Mouse (Mus musculus): ENCODE measurements around the gene Txndc11. TPM values are rescaled to one million over a fixed set of nuclear protein-coding genes. Genes with fewer than 3 reads are reported as not detected.

Txndc11 gene
- polyA plus RNA-seq, 1 experiment: 13.8 TPM

DNA sequence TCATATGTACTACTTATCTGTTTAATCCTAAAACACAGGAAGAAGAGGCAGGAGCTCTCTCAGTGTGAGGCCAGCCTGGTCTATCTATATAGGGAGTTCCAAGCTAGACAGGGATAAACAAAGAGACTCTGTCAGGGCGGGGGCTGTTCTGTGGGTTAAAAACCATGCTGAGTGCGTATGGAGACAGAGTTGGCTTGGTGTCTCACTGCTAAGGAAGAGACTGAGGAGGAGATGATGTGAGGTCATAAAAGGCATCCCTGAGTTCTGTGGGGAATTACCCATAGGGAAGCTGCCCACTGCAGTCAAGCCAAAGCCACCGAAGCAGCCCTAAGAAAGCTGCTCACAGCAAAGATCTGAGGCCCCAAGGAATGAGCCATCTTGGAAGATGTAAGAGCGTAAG is 73.8 kb downstream of the Txndc11 start, which contains the start of gene Snn:
Gene Snn (plus strand): TSS at position 301 of the 400 bp plus-strand sequence.
- no peak within 1 kb of the TSS for H3ac ChIP-seq (ENCODE audit: control insufficient read depth, insufficient read length, low read depth)
- TF ChIP-seq USF1 (IDR thresholded peaks at IDR 0.05; ENCODE audit: low read depth): no peak
- H3K79me2 ChIP-seq (ENCODE audit: control insufficient read depth, insufficient read depth): no peaks in the 10 kb centered on the region
- no peaks in the 10 kb centered on the region for H3K36me3 ChIP-seq (ENCODE audit: control insufficient read depth, insufficient read depth)
- no peaks in the 10 kb centered on the region for H3K27me3 ChIP-seq (ENCODE audit: control insufficient read depth, insufficient read depth, insufficient read length)
- no peaks in the 10 kb centered on the region for H3K79me3 ChIP-seq (ENCODE audit: low read depth)
- H3K4me3 ChIP-seq (ENCODE audit: insufficient read depth, poor library complexity, severe bottlenecking): no peak within 1 kb of the TSS

GRCm38 (mm10) chr16:11055916-11056315 is 78.5 kb downstream of the Txndc11 start:
- no peaks in the 10 kb centered on the region for H3K36me3 ChIP-seq (ENCODE audit: control insufficient read depth, insufficient read depth)
- no peaks in the 10 kb centered on the region for H3K27me3 ChIP-seq (ENCODE audit: control insufficient read depth, insufficient read depth, insufficient read length)
- H3K79me3 ChIP-seq (ENCODE audit: low read depth): no peaks in the 10 kb centered on the region
- no peaks in the 10 kb centered on the region for H3K79me2 ChIP-seq (ENCODE audit: control insufficient read depth, insufficient read depth)
- H3K4me3 ChIP-seq (ENCODE audit: insufficient read depth, poor library complexity, severe bottlenecking): no peak overlapping the region
- TF ChIP-seq MYOG (IDR thresholded peaks at IDR 0.05; ENCODE audit: control insufficient read depth, extremely low read depth, insufficient read length) (no peak), MAX (IDR thresholded peaks at IDR 0.05) (no peak), CTCF (IDR thresholded peaks at IDR 0.05; ENCODE audit: control insufficient read depth, insufficient read depth, insufficient read length) (no peak), FOSL1 (IDR thresholded peaks at IDR 0.05; ENCODE audit: insufficient read depth, low read length, poor library complexity, severe bottlenecking) (no peak), MYOD1 (IDR thresholded peaks at IDR 0.05; ENCODE audit: control insufficient read depth, insufficient read length, low read depth) (no peak), USF1 (IDR thresholded peaks at IDR 0.05; ENCODE audit: low read depth) (no peak), CEBPB (IDR thresholded peaks at IDR 0.05; ENCODE audit: low read depth) (no peak)
- no peak overlapping the region for H3ac ChIP-seq (ENCODE audit: control insufficient read depth, insufficient read length, low read depth)

GRCm38 (mm10) chr16:11054871-11055270 is 79.6 kb downstream of the Txndc11 start:
- H3K79me3 ChIP-seq (ENCODE audit: low read depth): no peaks in the 10 kb centered on the region
- TF ChIP-seq MYOG (IDR thresholded peaks at IDR 0.05; ENCODE audit: control insufficient read depth, extremely low read depth, insufficient read length): no peak
- no peak for TF ChIP-seq FOSL1 (IDR thresholded peaks at IDR 0.05; ENCODE audit: insufficient read depth, low read length, poor library complexity, severe bottlenecking)
- TF ChIP-seq CTCF (IDR thresholded peaks at IDR 0.05; ENCODE audit: control insufficient read depth, insufficient read depth, insufficient read length): no peak
- TF ChIP-seq MYOD1 (IDR thresholded peaks at IDR 0.05; ENCODE audit: control insufficient read depth, insufficient read length, low read depth): no peak
- no peak for TF ChIP-seq CEBPB (IDR thresholded peaks at IDR 0.05; ENCODE audit: low read depth)
- TF ChIP-seq USF1 (IDR thresholded peaks at IDR 0.05; ENCODE audit: low read depth): no peak
- TF ChIP-seq MAX (IDR thresholded peaks at IDR 0.05): no peak
- no peaks in the 10 kb centered on the region for H3K36me3 ChIP-seq (ENCODE audit: control insufficient read depth, insufficient read depth)
- H3K27me3 ChIP-seq (ENCODE audit: control insufficient read depth, insufficient read depth, insufficient read length): no peaks in the 10 kb centered on the region
- H3K79me2 ChIP-seq (ENCODE audit: control insufficient read depth, insufficient read depth): no peaks in the 10 kb centered on the region
- no peak overlapping the region for H3ac ChIP-seq (ENCODE audit: control insufficient read depth, insufficient read length, low read depth)
- no peak overlapping the region for H3K4me3 ChIP-seq (ENCODE audit: insufficient read depth, poor library complexity, severe bottlenecking)

DNA sequence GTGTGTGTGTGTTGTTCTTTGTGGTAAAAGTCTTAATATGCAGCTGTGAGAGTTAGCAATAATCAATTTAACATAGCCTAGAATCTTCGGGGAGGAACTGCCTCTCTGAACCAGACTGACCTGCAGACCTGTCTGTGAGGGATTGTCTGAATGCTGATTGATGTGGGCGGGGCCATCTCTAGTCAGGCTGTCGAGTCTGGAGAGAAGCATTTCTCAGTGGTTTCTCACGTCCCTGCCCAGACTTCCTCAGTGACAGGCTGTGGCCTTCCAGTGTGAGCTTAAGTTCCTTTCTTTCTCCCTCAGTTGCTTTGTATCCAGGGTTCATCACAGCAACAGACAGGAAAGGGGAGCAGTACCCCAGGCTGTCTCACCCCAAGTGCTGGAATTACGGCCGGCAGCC is 80.0 kb downstream of the Txndc11 start:
- no peaks in the 10 kb centered on the region for H3K79me2 ChIP-seq (ENCODE audit: control insufficient read depth, insufficient read depth)
- TF ChIP-seq MYOG (IDR thresholded peaks at IDR 0.05; ENCODE audit: control insufficient read depth, extremely low read depth, insufficient read length): no peak
- TF ChIP-seq CTCF (IDR thresholded peaks at IDR 0.05; ENCODE audit: control insufficient read depth, insufficient read depth, insufficient read length): no peak
- TF ChIP-seq CEBPB (IDR thresholded peaks at IDR 0.05; ENCODE audit: low read depth): no peak
- no peak for TF ChIP-seq MYOD1 (IDR thresholded peaks at IDR 0.05; ENCODE audit: control insufficient read depth, insufficient read length, low read depth)
- TF ChIP-seq MAX (IDR thresholded peaks at IDR 0.05): no peak
- TF ChIP-seq FOSL1 (IDR thresholded peaks at IDR 0.05; ENCODE audit: insufficient read depth, low read length, poor library complexity, severe bottlenecking): no peak
- TF ChIP-seq USF1 (IDR thresholded peaks at IDR 0.05; ENCODE audit: low read depth): no peak
- H3K27me3 ChIP-seq (ENCODE audit: control insufficient read depth, insufficient read depth, insufficient read length): no peaks in the 10 kb centered on the region
- no peaks in the 10 kb centered on the region for H3K36me3 ChIP-seq (ENCODE audit: control insufficient read depth, insufficient read depth)
- H3ac ChIP-seq (ENCODE audit: control insufficient read depth, insufficient read length, low read depth): no peak overlapping the region
- H3K79me3 ChIP-seq (ENCODE audit: low read depth): no peaks in the 10 kb centered on the region
- H3K4me3 ChIP-seq (ENCODE audit: insufficient read depth, poor library complexity, severe bottlenecking): no peak overlapping the region

GRCm38 (mm10) chr16:11051134-11051533 is 83.3 kb downstream of the Txndc11 start:
- Histone ChIP-seq H3K4me3 (ENCODE audit: insufficient read depth, poor library complexity, severe bottlenecking) (no peak overlapping the region), H3ac (ENCODE audit: control insufficient read depth, insufficient read length, low read depth) (no peak overlapping the region), H3K27me3 (ENCODE audit: control insufficient read depth, insufficient read depth, insufficient read length) (no peaks in the 10 kb centered on the region), H3K79me2 (ENCODE audit: control insufficient read depth, insufficient read depth) (no peaks in the 10 kb centered on the region), H3K36me3 (ENCODE audit: control insufficient read depth, insufficient read depth) (no peaks in the 10 kb centered on the region), H3K79me3 (ENCODE audit: low read depth) (no peaks in the 10 kb centered on the region)
- TF ChIP-seq USF1 (IDR thresholded peaks at IDR 0.05; ENCODE audit: low read depth) (no peak), CEBPB (IDR thresholded peaks at IDR 0.05; ENCODE audit: low read depth) (no peak), MAX (IDR thresholded peaks at IDR 0.05) (no peak), FOSL1 (IDR thresholded peaks at IDR 0.05; ENCODE audit: insufficient read depth, low read length, poor library complexity, severe bottlenecking) (no peak), CTCF (IDR thresholded peaks at IDR 0.05; ENCODE audit: control insufficient read depth, insufficient read depth, insufficient read length) (no peak), MYOG (IDR thresholded peaks at IDR 0.05; ENCODE audit: control insufficient read depth, extremely low read depth, insufficient read length) (no peak), MYOD1 (IDR thresholded peaks at IDR 0.05; ENCODE audit: control insufficient read depth, insufficient read length, low read depth) (no peak)

DNA sequence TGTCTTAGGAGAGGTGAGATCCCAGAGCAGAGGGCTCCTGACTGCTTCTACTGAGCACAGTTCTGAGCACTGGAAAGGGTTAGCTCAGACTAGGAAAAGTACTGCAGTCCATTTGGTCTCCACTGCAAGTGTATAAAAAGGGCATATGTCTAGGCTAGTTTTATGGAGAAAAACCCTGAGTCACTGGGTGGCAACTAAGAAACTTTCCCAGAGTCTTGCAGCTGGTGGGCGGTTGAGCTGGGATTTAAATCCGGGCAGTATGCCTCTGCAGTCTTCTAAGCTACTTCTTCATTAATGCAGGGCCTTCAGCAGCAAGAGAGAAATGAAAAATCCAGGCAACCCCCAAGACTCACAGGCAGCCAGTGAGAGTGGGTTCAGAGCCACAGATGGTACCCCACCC is 84.2 kb downstream of the Txndc11 start:
- no peaks in the 10 kb centered on the region for H3K27me3 ChIP-seq (ENCODE audit: control insufficient read depth, insufficient read depth, insufficient read length)
- TF ChIP-seq MYOD1 (IDR thresholded peaks at IDR 0.05; ENCODE audit: control insufficient read depth, insufficient read length, low read depth) (no peak), USF1 (IDR thresholded peaks at IDR 0.05; ENCODE audit: low read depth) (no peak), MYOG (IDR thresholded peaks at IDR 0.05; ENCODE audit: control insufficient read depth, extremely low read depth, insufficient read length) (no peak), MAX (IDR thresholded peaks at IDR 0.05) (no peak), CEBPB (IDR thresholded peaks at IDR 0.05; ENCODE audit: low read depth) (no peak), CTCF (IDR thresholded peaks at IDR 0.05; ENCODE audit: control insufficient read depth, insufficient read depth, insufficient read length) (no peak), FOSL1 (IDR thresholded peaks at IDR 0.05; ENCODE audit: insufficient read depth, low read length, poor library complexity, severe bottlenecking) (no peak)

More for the DNA sequence above, 84.2 kb downstream of the Txndc11 start:
- Histone ChIP-seq H3ac (ENCODE audit: control insufficient read depth, insufficient read length, low read depth) (no peak overlapping the region), H3K4me3 (ENCODE audit: insufficient read depth, poor library complexity, severe bottlenecking) (no peak overlapping the region), H3K79me3 (ENCODE audit: low read depth) (no peaks in the 10 kb centered on the region), H3K79me2 (ENCODE audit: control insufficient read depth, insufficient read depth) (no peaks in the 10 kb centered on the region), H3K36me3 (ENCODE audit: control insufficient read depth, insufficient read depth) (no peaks in the 10 kb centered on the region)
